Comparison of ENCODE assay signal across 17 mouse cellular contexts in genomic region chr5:36839032-36839431, GRCm38 (mm10). TPM values are rescaled to one million over a fixed set of nuclear protein-coding genes. Genes with fewer than 3 reads are reported as not detected.
DNase-seq lines count a peak whose midpoint lies in the region; ATAC-seq lines count a peak whose summit lies in the region.
"Had no signal": no experiment of that assay in that cellular context is flagged by ENCODE, and none has a peak within 500 bp of the region (broad histone marks: within the 10 kb centered on the region; RNA-seq: fewer than 3 reads in every experiment).

No protein-coding gene starts in this region.

- H3K27me3 ChIP-seq in hindbrain, embryonic 15.5 days: no peaks in the 10 kb centered on the region
- 0 out of 2 replicates have a peak, but pooled peaks cover 5% of the 10 kb centered on the region for H3K27me3 ChIP-seq in hindbrain, embryonic 12.5 days

- no peak overlapping the region for H3K4me3 ChIP-seq in hindbrain, embryonic 15.5 days
- no peak overlapping the region for H3K4me3 ChIP-seq in hindbrain, embryonic 12.5 days
- H3K4me3 ChIP-seq: heart, adult 2 months; hindbrain, embryonic 10.5 days; limb, embryonic 12.5 days had no signal

- WGBS in hindbrain, embryonic 15.5 days: 78% methylated on average over 2 of the region's 2 CpGs
- 82% methylated on average over 2 of the region's 2 CpGs for WGBS in hindbrain, embryonic 12.5 days

- no peaks in the 10 kb centered on the region for H3K36me3 ChIP-seq in hindbrain, embryonic 15.5 days
- H3K36me3 ChIP-seq in hindbrain, embryonic 12.5 days: no peaks in the 10 kb centered on the region
- H3K36me3 ChIP-seq: hindbrain, embryonic 10.5 days; limb, embryonic 12.5 days had no signal

- 0 out of 2 replicates have a peak, but pooled peaks have one; percentile 30 for ATAC-seq in hindbrain, embryonic 15.5 days (ENCODE audit: low FRiP score, low read depth)
- no peak for ATAC-seq in hindbrain, embryonic 12.5 days (ENCODE audit: low FRiP score)

- H3K4me2 ChIP-seq in hindbrain, embryonic 15.5 days: no peak overlapping the region
- no peak overlapping the region for H3K4me2 ChIP-seq in hindbrain, embryonic 12.5 days (replicated peaks)
- H3K4me2 ChIP-seq: limb, embryonic 12.5 days; lung, embryonic 14.5 days had no signal

- no peak overlapping the region for H3K27ac ChIP-seq in hindbrain, embryonic 15.5 days (replicated peaks)
- H3K27ac ChIP-seq in hindbrain, embryonic 12.5 days: no peak overlapping the region
- H3K27ac ChIP-seq: heart, adult 2 months; hindbrain, embryonic 10.5 days; kidney, postnatal 0 days; limb, embryonic 12.5 days had no signal

- H3K9ac ChIP-seq in hindbrain, embryonic 15.5 days: no peak overlapping the region
- no peak overlapping the region for H3K9ac ChIP-seq in hindbrain, embryonic 12.5 days
- H3K9ac ChIP-seq: limb, embryonic 12.5 days; lung, embryonic 14.5 days had no signal

- no peaks in the 10 kb centered on the region for H3K4me1 ChIP-seq in hindbrain, embryonic 15.5 days (replicated peaks)
- H3K4me1 ChIP-seq in hindbrain, embryonic 12.5 days: no peaks in the 10 kb centered on the region
- H3K4me1 ChIP-seq: limb, embryonic 12.5 days had no signal

- H3K9me3 ChIP-seq in hindbrain, embryonic 15.5 days: no peaks in the 10 kb centered on the region
- H3K9me3 ChIP-seq in hindbrain, embryonic 12.5 days (replicated peaks): peaks cover 3% of the 10 kb centered on the region; the same call in 1 of the 2 replicates
- H3K9me3 ChIP-seq: hindbrain, embryonic 10.5 days; limb, embryonic 12.5 days had no signal

- peak; percentile 83 for DNase-seq in cerebellum, adult 11-12 months
- peak; percentile 42 to 59 for DNase-seq in frontal cortex, postnatal 10 days (ENCODE audit: low spot score in 2 of 2)
- DNase-seq in right cerebral cortex, adult 18-20 months: peak; percentile 84
- DNase-seq in heart, adult 8-10 months (ENCODE audit: low spot score): no peak
- DNase-seq in ovary, adult 18-20 months (ENCODE audit: low spot score): no peak
- no peak for DNase-seq in urinary bladder, adult 2 months (ENCODE audit: low spot score)
- DNase-seq: adrenal gland, adult 2 months; B cell, adult 2 months; heart, adult 2 months; lung, embryonic 14.5 days had no signal

RNA-seq across cellular contexts. Expression of gene Man2b2, which starts 8.6 kb away (rescaled TPM):
- 12.8 and 13.4 TPM in 2 replicates for polyA plus RNA-seq in hindbrain, embryonic 15.5 days (2015; fragmentation: Nextera tagmentation; extraction: Ambion mirVana)
- polyA plus RNA-seq in hindbrain, embryonic 12.5 days (2016; fragmentation: Nextera tagmentation; extraction: Ambion mirVana): 16.1 and 16.7 TPM in 2 replicates
- 10 to 100 TPM; 26.2 to 27.8 (median 27.1) TPM for total RNA-seq in heart, adult 8-10 months (2022)
- polyA plus RNA-seq in urinary bladder, adult 2 months (2012; rRNA removed): 42.0 and 46.6 TPM in 2 replicates

RNA-seq across cellular contexts. Expression of gene Ppp2r2c, which starts 29.3 kb away (rescaled TPM):
- polyA plus RNA-seq in hindbrain, embryonic 15.5 days (2015; fragmentation: Nextera tagmentation; extraction: Ambion mirVana): 63.0 and 72.5 TPM in 2 replicates
- 7.6 and 8.0 TPM in 2 replicates for polyA plus RNA-seq in hindbrain, embryonic 12.5 days (2016; fragmentation: Nextera tagmentation; extraction: Ambion mirVana)
- total RNA-seq in heart, adult 8-10 months (2022): 1 to 10 TPM; 5.4 to 7.2 (median 6.3) TPM
- polyA plus RNA-seq in urinary bladder, adult 2 months (2012; rRNA removed): 0.11 and 0.12 TPM in 2 replicates
- total RNA-seq: MEL had no signal
- polyA plus RNA-seq: thymus, postnatal 0 days had no signal

RNA-seq across cellular contexts. Expression of gene Mrfap1, which starts 42.5 kb away (rescaled TPM):
- 317 and 323 TPM in 2 replicates for polyA plus RNA-seq in hindbrain, embryonic 15.5 days (2015; fragmentation: Nextera tagmentation; extraction: Ambion mirVana)
- 495 and 532 TPM in 2 replicates for polyA plus RNA-seq in hindbrain, embryonic 12.5 days (2016; fragmentation: Nextera tagmentation; extraction: Ambion mirVana)
- 100 to 1,000 TPM; 261 to 277 (median 272) TPM for total RNA-seq in heart, adult 8-10 months (2022)
- 181 and 226 TPM in 2 replicates for polyA plus RNA-seq in urinary bladder, adult 2 months (2012; rRNA removed)

Comparison
In these comparisons a context has a peak if more than half of its experiments do, and no peak if none do; other contexts are left out.
1. DNase-seq: peak in cerebellum, adult 11-12 months (single experiment), frontal cortex, postnatal 10 days (2 of 2) and right cerebral cortex, adult 18-20 months (single experiment); none in heart, adult 8-10 months (single experiment), ovary, adult 18-20 months (single experiment) and urinary bladder, adult 2 months (single experiment).